Comparison of ENCODE assay signal across 15 mouse cellular contexts in the genomic region with DNA sequence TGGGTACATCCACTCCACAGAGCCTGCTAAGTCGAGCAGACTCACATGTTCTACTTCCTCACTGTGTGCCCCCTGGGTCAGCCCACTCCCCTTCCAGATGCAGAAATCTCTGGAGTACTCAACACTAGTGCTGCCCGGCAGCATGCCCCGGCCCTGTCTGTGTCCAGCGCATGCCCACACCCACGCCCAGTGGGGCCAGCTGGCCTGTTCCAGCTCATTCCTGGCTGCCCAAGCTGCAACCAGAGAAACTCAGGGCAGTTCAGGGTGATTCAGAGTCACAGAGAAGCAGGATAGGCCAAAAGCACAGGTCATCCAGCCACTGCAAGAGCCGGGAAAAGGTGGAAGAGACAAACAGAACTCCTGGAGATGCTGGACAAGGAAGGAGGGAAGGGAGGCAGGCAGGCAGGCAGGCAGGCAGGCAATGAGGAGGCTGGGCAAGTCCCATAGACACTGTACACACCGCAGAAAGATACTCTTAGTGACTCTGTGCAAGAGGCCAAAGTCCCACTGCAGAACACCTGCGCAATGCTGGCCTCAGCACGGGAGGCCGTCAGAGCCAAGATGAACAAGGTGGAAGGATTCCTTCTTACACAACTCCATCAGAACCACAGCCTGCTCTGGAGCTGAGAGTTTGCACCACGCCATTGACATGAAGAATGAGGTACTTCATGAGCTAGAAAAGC. TPM values are rescaled to one million over a fixed set of nuclear protein-coding genes. Genes with fewer than 3 reads are reported as not detected.
DNase-seq lines count a peak whose midpoint lies in the region; ATAC-seq lines count a peak whose summit lies in the region.
"Had no signal": no experiment of that assay in that cellular context is flagged by ENCODE, and none has a peak within 500 bp of the region (broad histone marks: within the 10 kb centered on the region; RNA-seq: fewer than 3 reads in every experiment).

No protein-coding gene starts in this region.

- no peak overlapping the region for H3K9ac ChIP-seq in lung, embryonic 15.5 days
- no peak overlapping the region for H3K9ac ChIP-seq in intestine, embryonic 14.5 days (ENCODE audit: low read length)
- no peak overlapping the region for H3K9ac ChIP-seq in stomach, embryonic 14.5 days (replicated peaks; ENCODE audit: low read depth, low read length)
- no peak overlapping the region for H3K9ac ChIP-seq in midbrain, embryonic 15.5 days
- H3K9ac ChIP-seq: embryonic facial prominence, embryonic 12.5 days; heart, embryonic 12.5 days; limb, embryonic 13.5 days; neural tube, embryonic 15.5 days had no signal

- no peaks in the 10 kb centered on the region for H3K9me3 ChIP-seq in lung, embryonic 15.5 days
- no peaks in the 10 kb centered on the region for H3K9me3 ChIP-seq in intestine, embryonic 14.5 days (ENCODE audit: control insufficient read depth, low read length)
- H3K9me3 ChIP-seq in stomach, embryonic 14.5 days (ENCODE audit: control insufficient read depth, low read depth, low read length): no peaks in the 10 kb centered on the region
- H3K9me3 ChIP-seq in midbrain, embryonic 15.5 days: no peaks in the 10 kb centered on the region
- H3K9me3 ChIP-seq: embryonic facial prominence, embryonic 12.5 days; forebrain, embryonic 10.5 days; heart, embryonic 12.5 days; limb, embryonic 13.5 days; neural tube, embryonic 15.5 days had no signal

- DNase-seq in lung, postnatal 4 days: no peak
- DNase-seq in intestine, embryonic 14.5 days (ENCODE audit: low spot score): peak; percentile 49
- DNase-seq in kidney, postnatal 14 days: peak; percentile 48
- DNase-seq in adrenal gland, adult 2 months: no peak
- no peak for DNase-seq in left cerebral cortex, postnatal 14 days (ENCODE audit: low spot score in 2 of 2)
- DNase-seq: adrenal gland, postnatal 25 days; cerebellum, postnatal 36 days had no signal

- no peaks in the 10 kb centered on the region for H3K27me3 ChIP-seq in lung, embryonic 15.5 days
- no peaks in the 10 kb centered on the region for H3K27me3 ChIP-seq in intestine, embryonic 14.5 days (replicated peaks; ENCODE audit: control insufficient read depth, insufficient read depth, low read length)
- H3K27me3 ChIP-seq in stomach, embryonic 14.5 days (ENCODE audit: control insufficient read depth, insufficient read depth, low read length): no peaks in the 10 kb centered on the region
- H3K27me3 ChIP-seq in midbrain, embryonic 15.5 days (replicated peaks): no peaks in the 10 kb centered on the region
- H3K27me3 ChIP-seq: limb, embryonic 13.5 days; neural tube, embryonic 15.5 days had no signal

- no peak overlapping the region for H3K4me2 ChIP-seq in lung, embryonic 15.5 days
- no peak overlapping the region for H3K4me2 ChIP-seq in intestine, embryonic 14.5 days (ENCODE audit: low read length)
- no peak overlapping the region for H3K4me2 ChIP-seq in stomach, embryonic 14.5 days (replicated peaks; ENCODE audit: low read depth, low read length)
- no peak overlapping the region for H3K4me2 ChIP-seq in midbrain, embryonic 15.5 days
- H3K4me2 ChIP-seq: embryonic facial prominence, embryonic 12.5 days; heart, embryonic 12.5 days; limb, embryonic 13.5 days; neural tube, embryonic 15.5 days had no signal

- peaks cover 7% of the 10 kb centered on the region; the same call in 1 of the 2 replicates for H3K4me1 ChIP-seq in lung, embryonic 15.5 days
- peaks cover 6% of the 10 kb centered on the region for H3K4me1 ChIP-seq in intestine, embryonic 14.5 days (replicated peaks; ENCODE audit: control insufficient read depth, insufficient read depth, low read length)
- H3K4me1 ChIP-seq in stomach, embryonic 14.5 days (ENCODE audit: control insufficient read depth, insufficient read depth, low read length): no peaks in the 10 kb centered on the region
- peaks cover 12% of the 10 kb centered on the region for H3K4me1 ChIP-seq in midbrain, embryonic 15.5 days

- no peak for ATAC-seq in lung, embryonic 15.5 days (ENCODE audit: borderline replicate concordance, extremely low read depth, low FRiP score, low TSS enrichment)
- ATAC-seq in intestine, embryonic 14.5 days (replicated peaks; ENCODE audit: low FRiP score, low TSS enrichment, low read depth): peak; percentile 59; the same call in 1 of the 2 replicates
- ATAC-seq in stomach, embryonic 14.5 days (ENCODE audit: insufficient number of reproducible peaks, insufficient read depth, low FRiP score, low read depth): peak; percentile 59
- no peak for ATAC-seq in midbrain, embryonic 15.5 days (replicated peaks)

- H3K4me3 ChIP-seq in lung, embryonic 15.5 days: no peak overlapping the region
- no peak overlapping the region for H3K4me3 ChIP-seq in intestine, embryonic 14.5 days (ENCODE audit: low read depth, low read length)
- H3K4me3 ChIP-seq in stomach, embryonic 14.5 days (ENCODE audit: low read depth, low read length): no peak overlapping the region
- no peak overlapping the region for H3K4me3 ChIP-seq in midbrain, embryonic 15.5 days
- H3K4me3 ChIP-seq: embryonic facial prominence, embryonic 12.5 days; forebrain, embryonic 10.5 days; heart, embryonic 12.5 days; limb, embryonic 13.5 days; neural tube, embryonic 15.5 days had no signal

- H3K27ac ChIP-seq in lung, embryonic 15.5 days: peak overlapping the region; percentile 27; the same call in 1 of the 2 replicates
- no peak overlapping the region for H3K27ac ChIP-seq in intestine, embryonic 14.5 days (ENCODE audit: low read depth)
- H3K27ac ChIP-seq in stomach, embryonic 14.5 days (ENCODE audit: low read length): no peak overlapping the region
- no peak overlapping the region for H3K27ac ChIP-seq in midbrain, embryonic 15.5 days
- H3K27ac ChIP-seq: embryonic facial prominence, embryonic 12.5 days; forebrain, embryonic 10.5 days; limb, embryonic 13.5 days; neural tube, embryonic 15.5 days had no signal

- WGBS in lung, embryonic 15.5 days: 64% methylated on average over 11 of the region's 11 CpGs
- WGBS in intestine, embryonic 14.5 days: 76% methylated on average over 11 of the region's 11 CpGs
- 80% methylated on average over 11 of the region's 11 CpGs for WGBS in stomach, embryonic 14.5 days
- 89% methylated on average over 11 of the region's 11 CpGs for WGBS in midbrain, embryonic 15.5 days

- intact Hi-C loops in left cerebral cortex, postnatal 14 days (cut with DNase I): loop anchor here (10.0 kb wide), 1 partner anchor 335 kb away; no protein-coding TSS in a partner anchor

- H3K36me3 ChIP-seq in lung, embryonic 15.5 days: no peaks in the 10 kb centered on the region
- H3K36me3 ChIP-seq in intestine, embryonic 14.5 days (ENCODE audit: control insufficient read depth, insufficient read depth, low read length): no peaks in the 10 kb centered on the region
- no peaks in the 10 kb centered on the region for H3K36me3 ChIP-seq in stomach, embryonic 14.5 days (ENCODE audit: control insufficient read depth, insufficient read depth, low read length)
- no peaks in the 10 kb centered on the region for H3K36me3 ChIP-seq in midbrain, embryonic 15.5 days (replicated peaks)
- H3K36me3 ChIP-seq: embryonic facial prominence, embryonic 12.5 days; forebrain, embryonic 10.5 days; heart, embryonic 12.5 days; limb, embryonic 13.5 days; neural tube, embryonic 15.5 days had no signal

RNA-seq across cellular contexts. Expression of a gene that starts 23.7 kb away (rescaled TPM):
- polyA plus RNA-seq in lung, embryonic 15.5 days (2015; fragmentation: Nextera tagmentation; extraction: Ambion mirVana): 156 and 164 TPM in 2 replicates
- 127 and 129 TPM in 2 replicates for polyA plus RNA-seq in intestine, embryonic 14.5 days (2014; fragmentation: Nextera tagmentation; extraction: Ambion mirVana)
- polyA plus RNA-seq in stomach, embryonic 14.5 days (2014; fragmentation: Nextera tagmentation; extraction: Ambion mirVana): 137 and 150 TPM in 2 replicates
- 100 to 1,000 TPM; 109 to 117 TPM for total RNA-seq in adrenal gland, adult 2 months (2021)
- 27.4 and 41.4 TPM in 2 replicates for polyA plus RNA-seq in adrenal gland, adult 2 months (2012; rRNA removed)
- total RNA-seq in left cerebral cortex, postnatal 14 days (2021): 10 to 100 TPM; 31.7 to 34.7 TPM
- 32.3 and 33.3 TPM in 2 replicates for polyA plus RNA-seq in midbrain, embryonic 15.5 days (2015; fragmentation: Nextera tagmentation; extraction: Ambion mirVana)

Comparison
In these comparisons a context has a peak if more than half of its experiments do, and no peak if none do; other contexts are left out.
1. ATAC-seq: peak in intestine, embryonic 14.5 days (single experiment) and stomach, embryonic 14.5 days (single experiment); none in lung, embryonic 15.5 days (single experiment) and midbrain, embryonic 15.5 days (single experiment).
2. DNase-seq: peak in intestine, embryonic 14.5 days (single experiment) and kidney, postnatal 14 days (single experiment); none in lung, postnatal 4 days (0 of 2), adrenal gland, adult 2 months (single experiment) and left cerebral cortex, postnatal 14 days (0 of 2).